Mouse (Mus musculus) ES-E14 (cell line): ENCODE results near the gene Zfp652. TPM values are rescaled to one million over a fixed set of nuclear protein-coding genes. Genes with fewer than 3 reads are reported as not detected.

ENCODE experiments used
- DNase-seq: peaks from one replicate; pipeline ENCODE4 v3.0.0-alpha.2; 2013; ENCODE audit warnings: low read depth, low spot score
- H3K27ac ChIP-seq: 2 replicates; pipeline ENCODE4 v1.5.1; 2012; ENCODE audit warnings: low read depth, mild to moderate bottlenecking, low read length, moderate library complexity, mixed read lengths; ENCODE audit not compliant: poor library complexity, insufficient read depth, severe bottlenecking
- H3K36me3 ChIP-seq: 2 replicates; pipeline ENCODE4 v1.6.1; 2012; ENCODE audit warnings: mild to moderate bottlenecking, low read length, moderate library complexity, mixed read lengths; ENCODE audit not compliant: control insufficient read depth, poor library complexity, insufficient read depth, severe bottlenecking
- H3K4me1 ChIP-seq, 2 experiments: fragments of 150-350 bp in 1 of 2; sonication (generic) in 1 of 2; 2 replicates each; pipeline ENCODE4 v1.6.1; 2012; ENCODE audit warnings: low read length in 2 of 2, mild to moderate bottlenecking in 1 of 2, mixed read lengths in 1 of 2; ENCODE audit not compliant: control insufficient read depth in 2 of 2, insufficient read depth in 2 of 2, poor library complexity in 1 of 2
- H3K4me3 ChIP-seq, 2 experiments: fragments of 150-350 bp in 1 of 2; sonication (generic) in 1 of 2; 2 replicates each; pipeline ENCODE4 v1.5.1; 2012; ENCODE audit warnings: low read length in 2 of 2, low read depth in 1 of 2, mild to moderate bottlenecking in 1 of 2, mixed read lengths in 1 of 2; ENCODE audit not compliant: insufficient read depth in 1 of 2, poor library complexity in 1 of 2, severe bottlenecking in 1 of 2
- H3K9ac ChIP-seq: 2 replicates; pipeline ENCODE4 v1.6.1; 2012; ENCODE audit warnings: low read depth, mild to moderate bottlenecking, low read length, mixed read lengths; ENCODE audit not compliant: poor library complexity, insufficient read depth, severe bottlenecking
- H3K9me3 ChIP-seq: fragments of 150-350 bp; sonication (generic); 2 replicates; pipeline ENCODE4 v1.6.1; 2012; ENCODE audit warnings: low read depth, mild to moderate bottlenecking, low read length; ENCODE audit not compliant: control insufficient read depth, insufficient read depth
- CHD2 ChIP-seq: IDR thresholded peaks from 2 replicates; pipeline ENCODE4 v1.6.1; 2014; ENCODE audit warnings: mild to moderate bottlenecking, low read depth, low read length, inconsistent platforms
- HCFC1 ChIP-seq: IDR thresholded peaks from 2 replicates; pipeline ENCODE4 v1.6.1; 2012; ENCODE audit warnings: low read length, inconsistent platforms, borderline replicate concordance; ENCODE audit not compliant: insufficient read depth
- MAFK ChIP-seq: IDR thresholded peaks from 2 replicates; pipeline ENCODE4 v1.6.1; 2014; ENCODE audit warnings: mild to moderate bottlenecking, low read depth, low read length, inconsistent platforms; ENCODE audit not compliant: insufficient read depth
- ZC3H11A ChIP-seq: IDR thresholded peaks from 2 replicates; pipeline ENCODE4 v1.6.1; 2012; ENCODE audit warnings: low read depth, mild to moderate bottlenecking, inconsistent platforms, low read length, borderline replicate concordance
- ZNF384 ChIP-seq: IDR thresholded peaks from 2 replicates; pipeline ENCODE4 v1.6.1; 2012; ENCODE audit warnings: low read depth, low read length, inconsistent platforms
- in situ Hi-C, 2 experiments: fragments of 600-800 bp; cut with MboI; formaldehyde crosslinking; loops; one replicate each; pipeline ENCODE4 v1.15.1; 2025; ENCODE audit warnings: low sequenced_read_pairs in 2 of 2, inconsistent platforms in 1 of 2; ENCODE audit not compliant: unreplicated experiment in 2 of 2
- total RNA-seq: library from RNA; depleted of rRNA; stranded (reverse); fragments of 300-350 nt; gene quantifications from 2 replicates; pipeline ENCODE4 v1.2.3, GENCODE M21; 2012

Gene Zfp652
- total RNA-seq, 1 experiment, result 26.9 TPM

- in situ Hi-C loops, result no loop called here
- H3K4me3 ChIP-seq, result no peak overlapping the region
Measured at GRCm38 (mm10) chr11:95815412-95815811, 102.9 kb downstream of the Zfp652 start.

GRCm38 (mm10) chr11:95819138-95819537 is 106.7 kb downstream of the Zfp652 start:
- in situ Hi-C loops, result no loop called here
- H3K4me3 ChIP-seq, result no peak overlapping the region
- no peak overlapping the region for H3K9ac ChIP-seq
- no peak for DNase-seq
- peaks cover 0 to 2% of the 10 kb centered on the region in 2 experiments; a peak in 1 of 4 replicates for H3K4me1 ChIP-seq
- TF ChIP-seq HCFC1 (no peak), ZC3H11A (no peak), MAFK (no peak), ZNF384 (no peak), CHD2 (no peak)
- no peaks in the 10 kb centered on the region for H3K36me3 ChIP-seq
- no peak overlapping the region for H3K27ac ChIP-seq
- H3K9me3 ChIP-seq, result no peaks in the 10 kb centered on the region

More at GRCm38 (mm10) chr11:95815412-95815811, 102.9 kb downstream of the Zfp652 start:
- TF ChIP-seq ZNF384 (no peak), CHD2 (no peak), MAFK (no peak), ZC3H11A (no peak), HCFC1 (no peak)
- Histone ChIP-seq H3K36me3 (no peaks in the 10 kb centered on the region), H3K9me3 (no peaks in the 10 kb centered on the region), H3K27ac (no peak overlapping the region), H3K4me1 (peaks cover under 1 to 16% of the 10 kb centered on the region in 2 experiments; a peak in 3 of 4 replicates), H3K9ac (no peak overlapping the region)
- no peak for DNase-seq

GRCm38 (mm10) chr11:95821511-95821910 is 109.0 kb downstream of the Zfp652 start:
- Histone ChIP-seq H3K4me1 (peaks cover 0 to 2% of the 10 kb centered on the region in 2 experiments; a peak in 1 of 4 replicates), H3K36me3 (no peaks in the 10 kb centered on the region), H3K9ac (no peak overlapping the region), H3K4me3 (no peak overlapping the region), H3K9me3 (no peaks in the 10 kb centered on the region), H3K27ac (no peak overlapping the region)
- DNase-seq, result no peak
- TF ChIP-seq CHD2 (no peak), HCFC1 (no peak), ZC3H11A (no peak), ZNF384 (no peak), MAFK (no peak)
- in situ Hi-C loops, result no loop called here

GRCm38 (mm10) chr11:95822437-95822836 is 110.0 kb downstream of the Zfp652 start:
- in situ Hi-C loops, result no loop called here
- DNase-seq, result no peak
- Histone ChIP-seq H3K4me1 (peaks cover 0 to 3% of the 10 kb centered on the region in 2 experiments; a peak in 3 of 4 replicates), H3K4me3 (no peak overlapping the region), H3K9ac (no peak overlapping the region), H3K27ac (no peak overlapping the region), H3K9me3 (no peaks in the 10 kb centered on the region), H3K36me3 (no peaks in the 10 kb centered on the region)
- TF ChIP-seq ZC3H11A, result no peak
- TF ChIP-seq CHD2, result no peak
- TF ChIP-seq ZNF384, result no peak
- no peak for TF ChIP-seq MAFK
- TF ChIP-seq HCFC1, result no peak
